Mouse (Mus musculus) splenic B cell, adult 2 months (primary cell): ENCODE measurements at regions not wholly inside any gene's neighbourhood (a gene's known extent, or its start where the extent isn't known, plus 50 kb on each side); places are given as distances from the start of the nearest gene placed in this dataset.

Experiments used
- DNase-seq: peaks from one replicate; pipeline ENCODE4 v3.0.0-alpha.2; 2011; ENCODE audit warnings: low read depth, low spot score
- H3K27me3 ChIP-seq: 2 replicates; pipeline ENCODE4 v1.6.1; 2012; ENCODE audit warnings: mild to moderate bottlenecking, low read length, moderate library complexity, mixed read lengths; ENCODE audit not compliant: control insufficient read depth, poor library complexity, insufficient read depth, severe bottlenecking
- H3K36me3 ChIP-seq: 2 replicates; pipeline ENCODE4 v1.6.1; 2012; ENCODE audit warnings: mild to moderate bottlenecking, low read length, moderate library complexity, mixed read lengths; ENCODE audit not compliant: control insufficient read depth, poor library complexity, insufficient read depth, severe bottlenecking

GRCm38 (mm10) chr5:136635119-136635518 is 57.8 kb upstream of the Myl10 start:
- H3K27me3 ChIP-seq = no peaks in the 10 kb centered on the region
- no peaks in the 10 kb centered on the region for H3K36me3 ChIP-seq
- no peak for DNase-seq

- no peaks in the 10 kb centered on the region for H3K27me3 ChIP-seq
- DNase-seq = no peak
- no peaks in the 10 kb centered on the region for H3K36me3 ChIP-seq
Observed at GRCm38 (mm10) chr5:136636476-136636875, 56.5 kb upstream of the Myl10 start.

- Histone ChIP-seq H3K27me3 (no peaks in the 10 kb centered on the region), H3K36me3 (no peaks in the 10 kb centered on the region)
- DNase-seq = no peak
Observed at GRCm38 (mm10) chr5:136637872-136638271, 55.1 kb upstream of the Myl10 start.

GRCm38 (mm10) chr5:136640871-136641619 is 51.9 kb upstream of the Myl10 start:
- DNase-seq = peak; percentile 81
- no peaks in the 10 kb centered on the region for H3K36me3 ChIP-seq

GRCm38 (mm10) chr5:136642208-136642607 is 50.7 kb upstream of the Myl10 start:
- DNase-seq = no peak
- Histone ChIP-seq H3K36me3 (no peaks in the 10 kb centered on the region), H3K27me3 (no peaks in the 10 kb centered on the region)

More at GRCm38 (mm10) chr5:136640871-136641619, 51.9 kb upstream of the Myl10 start:
- H3K27me3 ChIP-seq = no peaks in the 10 kb centered on the region
